ENCODE assay signal across 9 mouse cellular contexts in the genomic region with DNA sequence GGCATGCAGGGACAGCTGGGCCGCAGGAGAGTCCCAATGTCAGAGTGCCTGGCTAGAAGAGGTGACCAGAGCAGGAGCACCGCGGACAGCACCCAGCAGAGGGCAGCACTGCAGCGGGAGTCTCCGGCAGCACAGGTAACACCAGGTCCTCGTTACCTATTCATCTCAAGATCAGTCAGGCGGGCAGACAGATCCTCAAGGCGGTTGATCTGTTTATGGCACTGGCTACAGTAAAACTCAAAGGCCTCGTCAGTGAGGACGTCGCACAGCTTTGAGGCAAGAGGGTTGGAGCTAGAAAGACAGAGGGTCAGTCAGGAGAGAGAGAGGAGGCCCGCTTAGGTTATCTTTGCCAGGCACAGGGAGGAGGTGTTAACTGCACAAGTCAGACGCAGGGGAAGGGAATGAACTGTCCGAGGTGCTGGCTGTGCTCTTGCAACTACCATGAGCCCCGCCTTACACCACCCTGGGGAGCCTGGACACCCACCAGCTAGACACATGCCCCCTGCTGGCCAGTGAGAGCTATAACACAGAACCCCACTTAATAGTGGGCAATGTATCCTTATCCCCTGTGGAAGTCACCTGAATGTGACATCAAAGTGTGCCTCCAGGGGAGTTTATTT. TPM values are rescaled to one million over a fixed set of nuclear protein-coding genes. Genes with fewer than 3 reads are reported as not detected.
DNase-seq lines count a peak whose midpoint lies in the region; ATAC-seq and TF ChIP-seq lines count a peak whose summit lies in the region.
"Had no signal": no experiment of that assay in that cellular context is flagged by ENCODE, and none has a peak within 500 bp of the region (broad histone marks: within the 10 kb centered on the region; RNA-seq: fewer than 3 reads in every experiment).

No protein-coding gene starts in this region.

- peaks cover 61% of the 10 kb centered on the region for H3K36me3 ChIP-seq in heart, embryonic 13.5 days
- H3K36me3 ChIP-seq in kidney, embryonic 16.5 days (ENCODE audit: insufficient read depth, low read length), result peaks cover 11% of the 10 kb centered on the region; the same call in 1 of the 2 replicates
- H3K36me3 ChIP-seq in liver, embryonic 13.5 days, result no peaks in the 10 kb centered on the region
- peaks cover 14% of the 10 kb centered on the region for H3K36me3 ChIP-seq in stomach, embryonic 15.5 days

- H3K9ac ChIP-seq in heart, embryonic 13.5 days, result no peak overlapping the region
- 0 out of 2 replicates have a peak overlapping the region, but pooled peaks have one; percentile 24 for H3K9ac ChIP-seq in kidney, embryonic 16.5 days (replicated peaks; ENCODE audit: low read length)
- peak overlapping the region; percentile 55 for H3K9ac ChIP-seq in liver, embryonic 13.5 days
- H3K9ac ChIP-seq in stomach, embryonic 15.5 days, result no peak overlapping the region
- H3K9ac ChIP-seq: embryonic facial prominence, embryonic 12.5 days had no signal

- no peaks in the 10 kb centered on the region for H3K9me3 ChIP-seq in heart, embryonic 13.5 days
- H3K9me3 ChIP-seq in kidney, embryonic 16.5 days (ENCODE audit: low read length), result no peaks in the 10 kb centered on the region
- H3K9me3 ChIP-seq in liver, embryonic 13.5 days (replicated peaks), result no peaks in the 10 kb centered on the region
- no peaks in the 10 kb centered on the region for H3K9me3 ChIP-seq in stomach, embryonic 15.5 days
- H3K9me3 ChIP-seq: embryonic facial prominence, embryonic 12.5 days had no signal

- H3K27ac ChIP-seq in bone marrow macrophage, adult 2 months (ENCODE audit: insufficient read depth, low read depth, low read length), result no peak overlapping the region
- no peak overlapping the region; the same call in 1 of the 2 replicates for H3K27ac ChIP-seq in heart, embryonic 13.5 days (replicated peaks)
- peak overlapping the region; percentile 51 for H3K27ac ChIP-seq in kidney, embryonic 16.5 days (ENCODE audit: low read length)
- peak overlapping the region; percentile 67 for H3K27ac ChIP-seq in liver, embryonic 13.5 days
- H3K27ac ChIP-seq in stomach, embryonic 15.5 days, result no peak overlapping the region
- H3K27ac ChIP-seq: embryonic facial prominence, embryonic 12.5 days had no signal

- WGBS in heart, embryonic 13.5 days, result 6% methylated on average over 15 of the region's 15 CpGs
- WGBS in kidney, embryonic 16.5 days, result 5% methylated on average over 15 of the region's 15 CpGs
- WGBS in liver, embryonic 13.5 days (ENCODE audit: insufficient replicate concordance), result 4% methylated on average over 15 of the region's 15 CpGs
- 13% methylated on average over 15 of the region's 15 CpGs for WGBS in stomach, embryonic 15.5 days

- TF ChIP-seq POLR2A in bone marrow macrophage, adult 2 months (IDR thresholded peaks at IDR 0.05; ENCODE audit: borderline replicate concordance, low read depth, low read length), result no peak

- peak; percentile 83 for ATAC-seq in erythroblast, adult 5-6 weeks (replicated peaks; ENCODE audit: low FRiP score, poor library complexity, severe bottlenecking)
- ATAC-seq in heart, embryonic 13.5 days (ENCODE audit: extremely low read depth, insufficient number of reproducible peaks, low FRiP score, low TSS enrichment), result peak; percentile 66; the same call in 1 of the 2 replicates
- ATAC-seq in kidney, embryonic 16.5 days (ENCODE audit: low FRiP score, low TSS enrichment), result peak; percentile 82
- ATAC-seq in liver, embryonic 13.5 days (ENCODE audit: low read depth), result peak; percentile 96
- ATAC-seq in stomach, embryonic 15.5 days (ENCODE audit: insufficient read depth, low FRiP score, low read depth), result peak; percentile 88

- peak; percentile 85 for DNase-seq in CD4-positive helper T cell, adult 2 months (ENCODE audit: low read depth, low spot score)
- peak; percentile 86 for DNase-seq in liver, embryonic 13.5 days
- peak; percentile 69 for DNase-seq in neural tube, embryonic 10.5 days (ENCODE audit: extremely low spot score, low spot score)

- no peak overlapping the region for H3K4me3 ChIP-seq in bone marrow macrophage, adult 2 months (ENCODE audit: insufficient read depth, low read length)
- no peak overlapping the region for H3K4me3 ChIP-seq in heart, embryonic 13.5 days
- no peak overlapping the region for H3K4me3 ChIP-seq in kidney, embryonic 16.5 days (ENCODE audit: low read length)
- H3K4me3 ChIP-seq in liver, embryonic 13.5 days (replicated peaks), result peak overlapping the region; percentile 38
- no peak overlapping the region for H3K4me3 ChIP-seq in stomach, embryonic 15.5 days (replicated peaks)
- H3K4me3 ChIP-seq: embryonic facial prominence, embryonic 12.5 days had no signal

- peak overlapping the region; percentile 58 for H3K4me2 ChIP-seq in heart, embryonic 13.5 days
- peak overlapping the region; percentile 30 for H3K4me2 ChIP-seq in kidney, embryonic 16.5 days (replicated peaks; ENCODE audit: low read depth, low read length)
- peak overlapping the region; percentile 69 for H3K4me2 ChIP-seq in liver, embryonic 13.5 days
- H3K4me2 ChIP-seq in stomach, embryonic 15.5 days, result peak overlapping the region; percentile 39
- H3K4me2 ChIP-seq: embryonic facial prominence, embryonic 12.5 days had no signal

- TF ChIP-seq CTCF in bone marrow macrophage, adult 2 months (IDR thresholded peaks at IDR 0.05; ENCODE audit: low read depth, low read length), result peak; percentile 51

- no peaks in the 10 kb centered on the region for H3K27me3 ChIP-seq in heart, embryonic 13.5 days (replicated peaks)
- H3K27me3 ChIP-seq in kidney, embryonic 16.5 days (ENCODE audit: insufficient read depth, low read length), result no peaks in the 10 kb centered on the region
- H3K27me3 ChIP-seq in liver, embryonic 13.5 days, result peaks cover 5% of the 10 kb centered on the region; the same call in 1 of the 2 replicates
- H3K27me3 ChIP-seq in stomach, embryonic 15.5 days (replicated peaks), result no peaks in the 10 kb centered on the region
- H3K27me3 ChIP-seq: embryonic facial prominence, embryonic 12.5 days had no signal

- peaks cover 11% of the 10 kb centered on the region for H3K4me1 ChIP-seq in bone marrow macrophage, adult 2 months (ENCODE audit: control insufficient read depth, insufficient read depth, low read length)
- peaks cover 19% of the 10 kb centered on the region for H3K4me1 ChIP-seq in heart, embryonic 13.5 days
- peaks cover 6% of the 10 kb centered on the region for H3K4me1 ChIP-seq in kidney, embryonic 16.5 days (ENCODE audit: insufficient read depth, low read length)
- peaks cover 48% of the 10 kb centered on the region for H3K4me1 ChIP-seq in liver, embryonic 13.5 days (replicated peaks)
- H3K4me1 ChIP-seq in stomach, embryonic 15.5 days, result no peaks in the 10 kb centered on the region
- H3K4me1 ChIP-seq: embryonic facial prominence, embryonic 12.5 days had no signal

RNA-seq across cellular contexts. Expression of a gene that starts 26.4 kb away (rescaled TPM):
- polyA plus RNA-seq in bone marrow macrophage, adult 2 months (2012; ENCODE audit: insufficient read depth, insufficient read length, missing spikeins), result 12.1 and 12.7 TPM in 2 replicates
- total RNA-seq in erythroblast, adult 5-6 weeks (2015; ENCODE audit: low replicate concordance), result 1.2 and 1.5 TPM in 2 replicates
- total RNA-seq in erythroblast, adult 5-6 weeks (2017; ENCODE audit: low replicate concordance), result 1.4 and 2.4 TPM in 2 replicates
- polyA plus RNA-seq in heart, embryonic 13.5 days (2015; fragmentation: Nextera tagmentation; extraction: Ambion mirVana), result 9.3 and 10.6 TPM in 2 replicates
- 26.0 and 30.7 TPM in 2 replicates for polyA plus RNA-seq in kidney, embryonic 16.5 days (2015; fragmentation: Nextera tagmentation; extraction: Ambion mirVana)
- polyA plus RNA-seq in liver, embryonic 13.5 days (2015; fragmentation: Nextera tagmentation; extraction: Ambion mirVana), result 11.1 and 12.3 TPM in 2 replicates
- 20.4 and 22.8 TPM in 2 replicates for polyA plus RNA-seq in stomach, embryonic 15.5 days (2015; fragmentation: Nextera tagmentation; extraction: Ambion mirVana)

RNA-seq across cellular contexts. Expression of a gene that starts 57.4 kb away (rescaled TPM):
- polyA plus RNA-seq in bone marrow macrophage, adult 2 months (2012; ENCODE audit: insufficient read depth, insufficient read length, missing spikeins), result 7.9 and 8.3 TPM in 2 replicates
- total RNA-seq in erythroblast, adult 5-6 weeks (2015; ENCODE audit: low replicate concordance), result not detected in 2 replicates
- total RNA-seq in erythroblast, adult 5-6 weeks (2017; ENCODE audit: low replicate concordance), result 0.17 and 0.42 TPM in 2 replicates
- 11.0 and 12.3 TPM in 2 replicates for polyA plus RNA-seq in heart, embryonic 13.5 days (2015; fragmentation: Nextera tagmentation; extraction: Ambion mirVana)
- polyA plus RNA-seq in kidney, embryonic 16.5 days (2015; fragmentation: Nextera tagmentation; extraction: Ambion mirVana), result 30.7 and 41.0 TPM in 2 replicates
- polyA plus RNA-seq in liver, embryonic 13.5 days (2015; fragmentation: Nextera tagmentation; extraction: Ambion mirVana), result 1.8 and 1.9 TPM in 2 replicates
- 11.9 and 13.3 TPM in 2 replicates for polyA plus RNA-seq in stomach, embryonic 15.5 days (2015; fragmentation: Nextera tagmentation; extraction: Ambion mirVana)

RNA-seq across cellular contexts. Expression of a gene that starts 59.6 kb away (rescaled TPM):
- not detected in 2 replicates for polyA plus RNA-seq in bone marrow macrophage, adult 2 months (2012; ENCODE audit: insufficient read depth, insufficient read length, missing spikeins)
- total RNA-seq in erythroblast, adult 5-6 weeks (2015; ENCODE audit: low replicate concordance), result not detected in 2 replicates
- not detected in 2 replicates for total RNA-seq in erythroblast, adult 5-6 weeks (2017; ENCODE audit: low replicate concordance)
- polyA plus RNA-seq in heart, embryonic 13.5 days (2015; fragmentation: Nextera tagmentation; extraction: Ambion mirVana), result 0.13 and 0.15 TPM in 2 replicates
- 8.1 and 9.5 TPM in 2 replicates for polyA plus RNA-seq in kidney, embryonic 16.5 days (2015; fragmentation: Nextera tagmentation; extraction: Ambion mirVana)
- 0.24 and 0.32 TPM in 2 replicates for polyA plus RNA-seq in liver, embryonic 13.5 days (2015; fragmentation: Nextera tagmentation; extraction: Ambion mirVana)
- polyA plus RNA-seq in stomach, embryonic 15.5 days (2015; fragmentation: Nextera tagmentation; extraction: Ambion mirVana), result 0.24 and 0.52 TPM in 2 replicates

Comparison
In these comparisons a context has a peak if more than half of its experiments do, and no peak if none do; other contexts are left out.
1. H3K27ac ChIP-seq: peak in kidney, embryonic 16.5 days (single experiment) and liver, embryonic 13.5 days (single experiment); none in bone marrow macrophage, adult 2 months (single experiment), heart, embryonic 13.5 days (single experiment) and stomach, embryonic 15.5 days (single experiment).
2. H3K9ac ChIP-seq: peak in kidney, embryonic 16.5 days (single experiment) and liver, embryonic 13.5 days (single experiment); none in heart, embryonic 13.5 days (single experiment) and stomach, embryonic 15.5 days (single experiment).
3. Peak in every context shown above with its lines, with median percentiles within 50 percentile points of each other: DNase-seq, ATAC-seq and H3K4me2 ChIP-seq.